Mouse (Mus musculus): ENCODE measurements at regions not wholly inside any gene's neighbourhood (a gene's known extent, or its start where the extent isn't known, plus 50 kb on each side); places are given as distances from the start of the nearest gene placed in this dataset.

GRCm38 (mm10) chr13:35402856-35403255 is 256.8 kb upstream of the Cdyl start:
- TF ChIP-seq POLR2AphosphoS2 (IDR thresholded peaks at IDR 0.05; ENCODE audit: low read depth, low read length) (no peak), ZNF384 (IDR thresholded peaks at IDR 0.05; ENCODE audit: low read depth, low read length) (no peak), CTCF (conservative IDR thresholded peaks at IDR 0.05 in 1 of 2, IDR thresholded peaks at IDR 0.05 in 1 of 2; ENCODE audit: low read depth in 2 of 2, low read length in 2 of 2) (no peak), KAT2A (IDR thresholded peaks at IDR 0.05; ENCODE audit: insufficient replicate concordance, low read length) (no peak), MEF2A (IDR thresholded peaks at IDR 0.05; ENCODE audit: borderline replicate concordance, low read depth, low read length) (no peak), TCF12 (IDR thresholded peaks at IDR 0.05; ENCODE audit: low read depth, low read length) (no peak), RAD21 (IDR thresholded peaks at IDR 0.05; ENCODE audit: low read depth, low read length) (no peak), MAX (IDR thresholded peaks at IDR 0.05; ENCODE audit: low read length) (no peak), POLR2A (IDR thresholded peaks at IDR 0.05; ENCODE audit: low read depth, low read length) (no peak), MXI1 (IDR thresholded peaks at IDR 0.05; ENCODE audit: low read depth, low read length) (no peak), EP300 (IDR thresholded peaks at IDR 0.05; ENCODE audit: low read length) (no peak), ZC3H11A (IDR thresholded peaks at IDR 0.05; ENCODE audit: low read depth, low read length) (no peak), HCFC1 (IDR thresholded peaks at IDR 0.05; ENCODE audit: low read depth, low read length) (no peak), BHLHE40 (IDR thresholded peaks at IDR 0.05; ENCODE audit: low read depth, low read length) (no peak)

Measured in CH12.LX (cell line).